Mouse (Mus musculus) limb, embryonic 12.5 days (tissue): ENCODE data around the gene Slamf8. TPM values are rescaled to one million over a fixed set of nuclear protein-coding genes. Genes with fewer than 3 reads are reported as not detected.

ENCODE experiments used
- ATAC-seq: fragments of 200-750 bp; cut with Nextera tagmentation; 2 replicates; pipeline ENCODE4 v1.8.0; 2017; ENCODE audit warnings: low read depth, moderate TSS enrichment; ENCODE audit not compliant: insufficient number of reproducible peaks, insufficient read depth, low FRiP score, low TSS enrichment
- H3K27ac ChIP-seq: fragments of 300-500 bp; sonication (generic); 2 replicates; pipeline ENCODE4 v1.5.1; 2016; ENCODE audit warnings: mild to moderate bottlenecking, moderate library complexity
- H3K27me3 ChIP-seq: fragments of 300-500 bp; sonication (generic); 2 replicates; pipeline ENCODE4 v1.6.1; 2016; ENCODE audit warnings: mild to moderate bottlenecking, moderate library complexity
- H3K36me3 ChIP-seq: fragments of 300-500 bp; sonication (generic); 2 replicates; pipeline ENCODE4 v1.6.1; 2016; ENCODE audit warnings: mild to moderate bottlenecking, moderate library complexity
- H3K4me1 ChIP-seq: fragments of 300-500 bp; sonication (generic); replicated peaks from 2 replicates; pipeline ENCODE4 v1.6.1; 2016
- H3K4me2 ChIP-seq: fragments of 300-500 bp; sonication (generic); 2 replicates; pipeline ENCODE4 v1.6.1; 2016; ENCODE audit warnings: mild to moderate bottlenecking, moderate library complexity
- H3K4me3 ChIP-seq: fragments of 300-500 bp; sonication (generic); replicated peaks from 2 replicates; pipeline ENCODE4 v1.5.1; 2016; ENCODE audit warnings: mild to moderate bottlenecking
- H3K9ac ChIP-seq: fragments of 300-500 bp; sonication (generic); replicated peaks from 2 replicates; pipeline ENCODE4 v1.6.1; 2016; ENCODE audit warnings: mild to moderate bottlenecking, moderate library complexity
- H3K9me3 ChIP-seq: fragments of 300-500 bp; sonication (generic); 2 replicates; pipeline ENCODE4 v1.6.1; 2016; ENCODE audit warnings: mild to moderate bottlenecking, moderate library complexity
- WGBS: fragments of 180-500 bp; shearing (Covaris S2); methylation state at CpG from one replicate; pipeline ENCODE4 v1.1.7; 2016; 5-methylcytosine and 5-hydroxymethylcytosine counted together
- polyA plus RNA-seq: library from polyadenylated mRNA; unstranded; fragments of >200 nt; fragmentation: Nextera tagmentation; extraction: Ambion mirVana; gene quantifications from 2 replicates; pipeline ENCODE4 v1.2.1, GENCODE M21; 2016

Slamf8 gene
- polyA plus RNA-seq, 1 experiment from 2014 or later = not detected

DNA sequence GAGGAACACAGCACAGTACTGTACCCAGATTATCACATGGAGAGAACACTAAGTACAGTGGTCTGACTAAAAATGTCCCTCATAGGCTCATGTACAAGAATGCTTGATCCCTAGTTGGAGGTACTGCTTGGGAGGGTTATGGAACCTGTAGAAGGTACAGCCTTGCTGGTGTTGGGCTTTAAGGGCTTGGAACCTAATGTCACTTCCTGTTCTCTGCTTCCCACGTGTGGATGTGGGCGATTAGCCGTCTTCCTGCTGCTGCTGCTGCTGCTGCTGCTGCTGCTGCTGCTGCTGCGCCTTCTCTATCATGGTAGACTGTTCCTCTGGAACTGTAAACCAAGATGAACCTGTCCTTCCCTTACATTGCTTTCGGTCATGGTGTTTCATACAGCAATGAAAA, 33.2 kb upstream of the Slamf8 start:
- ATAC-seq = no peak
- H3K27ac ChIP-seq = no peak overlapping the region
- whole genome bisulfite sequencing = 51% methylated on average over 5 of the region's 5 CpGs

GRCm38 (mm10) chr1:172619235-172619634, 28.9 kb upstream of the Slamf8 start:
- no peak for ATAC-seq
- H3K4me3 ChIP-seq = no peak overlapping the region

More for the DNA sequence above, 33.2 kb upstream of the Slamf8 start:
- 0 out of 2 replicates have a peak, but pooled peaks cover 4% of the 10 kb centered on the region for H3K4me1 ChIP-seq
- H3K9me3 ChIP-seq = no peaks in the 10 kb centered on the region
- H3K4me3 ChIP-seq = no peak overlapping the region
- H3K36me3 ChIP-seq = no peaks in the 10 kb centered on the region
- H3K4me2 ChIP-seq = no peak overlapping the region
- H3K9ac ChIP-seq = no peak overlapping the region
- H3K27me3 ChIP-seq = no peaks in the 10 kb centered on the region

GRCm38 (mm10) chr1:172618141-172618540, 27.8 kb upstream of the Slamf8 start:
- Histone ChIP-seq H3K27me3 (no peaks in the 10 kb centered on the region; the same call in 1 of the 2 replicates), H3K4me1 (peaks cover 24% of the 10 kb centered on the region), H3K4me3 (no peak overlapping the region), H3K4me2 (peak overlapping the region; percentile 73), H3K27ac (0 out of 2 replicates have a peak overlapping the region, but pooled peaks have one; percentile 26), H3K9me3 (no peaks in the 10 kb centered on the region), H3K36me3 (no peaks in the 10 kb centered on the region), H3K9ac (no peak overlapping the region)
- 6% methylated on average over 4 of the region's 4 CpGs for WGBS
- ATAC-seq = peak; percentile 75

More at GRCm38 (mm10) chr1:172619235-172619634, 28.9 kb upstream of the Slamf8 start:
- peaks cover 29% of the 10 kb centered on the region for H3K4me1 ChIP-seq
- 17% methylated on average over 7 of the region's 7 CpGs for WGBS
- H3K27me3 ChIP-seq = no peaks in the 10 kb centered on the region; the same call in 1 of the 2 replicates
- no peak overlapping the region for H3K27ac ChIP-seq
- H3K36me3 ChIP-seq = no peaks in the 10 kb centered on the region
- no peak overlapping the region for H3K4me2 ChIP-seq
- H3K9ac ChIP-seq = no peak overlapping the region
- no peaks in the 10 kb centered on the region for H3K9me3 ChIP-seq

DNA sequence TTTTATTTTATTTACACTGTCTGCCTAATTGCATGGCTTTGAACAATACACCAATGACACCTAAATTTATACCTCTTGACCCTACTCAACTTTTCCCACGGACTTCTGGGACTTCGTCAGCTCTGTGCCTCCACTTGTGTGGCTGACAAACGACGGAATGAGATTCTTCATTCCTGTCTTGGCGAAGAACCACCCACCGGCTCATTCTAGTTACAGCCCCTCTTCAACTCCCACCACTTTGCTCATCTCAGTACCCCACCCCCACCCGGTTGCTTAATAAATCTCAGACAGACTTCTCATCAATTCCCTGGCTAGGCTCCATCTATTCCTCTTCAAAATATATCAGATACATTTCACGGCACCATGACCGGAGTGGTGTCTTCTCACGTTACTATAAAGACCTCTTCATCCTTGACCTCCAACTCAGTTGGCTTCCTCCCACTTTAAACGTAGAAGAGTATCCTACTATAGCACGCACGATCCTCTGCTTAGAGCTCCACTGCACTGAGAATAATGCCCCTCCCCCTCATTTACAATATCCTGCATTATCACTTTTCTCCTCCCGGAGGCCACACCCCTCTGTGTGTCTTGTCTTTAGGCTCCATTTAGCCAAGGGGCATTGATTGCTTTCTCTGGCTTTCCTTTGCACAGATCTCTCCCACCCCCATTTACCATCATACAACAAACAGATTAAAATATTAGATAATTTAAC, 27.2 kb upstream of the Slamf8 start:
- Histone ChIP-seq H3K4me2 (peak overlapping the region; percentile 73), H3K9me3 (no peaks in the 10 kb centered on the region), H3K27ac (peak overlapping the region; percentile 25; the same call in 1 of the 2 replicates), H3K27me3 (no peaks in the 10 kb centered on the region; the same call in 1 of the 2 replicates), H3K4me1 (peaks cover 24% of the 10 kb centered on the region), H3K36me3 (no peaks in the 10 kb centered on the region), H3K4me3 (peak overlapping the region; percentile 32), H3K9ac (no peak overlapping the region)
- ATAC-seq = no peak
- WGBS = 21% methylated on average over 14 of the region's 14 CpGs

- Histone ChIP-seq H3K9ac (peak overlapping the region; percentile 52), H3K27ac (peak overlapping the region; percentile 23; the same call in 1 of the 2 replicates), H3K36me3 (no peaks in the 10 kb centered on the region), H3K4me1 (peaks cover 24% of the 10 kb centered on the region), H3K27me3 (no peaks in the 10 kb centered on the region; the same call in 1 of the 2 replicates), H3K9me3 (no peaks in the 10 kb centered on the region), H3K4me2 (peak overlapping the region; percentile 73), H3K4me3 (peak overlapping the region; percentile 32)
- peak; percentile 63 for ATAC-seq
- WGBS = 13% methylated on average over 22 of the region's 22 CpGs
Measured at GRCm38 (mm10) chr1:172616537-172617300, 26.4 kb upstream of the Slamf8 start.

GRCm38 (mm10) chr1:172615412-172615811, 25.0 kb upstream of the Slamf8 start:
- whole genome bisulfite sequencing = 65% methylated on average over 4 of the region's 4 CpGs
- no peak overlapping the region for H3K4me2 ChIP-seq
- H3K27ac ChIP-seq = no peak overlapping the region
- ATAC-seq = no peak
- H3K36me3 ChIP-seq = no peaks in the 10 kb centered on the region
- no peaks in the 10 kb centered on the region for H3K9me3 ChIP-seq
- no peak overlapping the region for H3K4me3 ChIP-seq
- H3K27me3 ChIP-seq = no peaks in the 10 kb centered on the region; the same call in 1 of the 2 replicates
- H3K4me1 ChIP-seq = peaks cover 24% of the 10 kb centered on the region
- no peak overlapping the region for H3K9ac ChIP-seq

DNA sequence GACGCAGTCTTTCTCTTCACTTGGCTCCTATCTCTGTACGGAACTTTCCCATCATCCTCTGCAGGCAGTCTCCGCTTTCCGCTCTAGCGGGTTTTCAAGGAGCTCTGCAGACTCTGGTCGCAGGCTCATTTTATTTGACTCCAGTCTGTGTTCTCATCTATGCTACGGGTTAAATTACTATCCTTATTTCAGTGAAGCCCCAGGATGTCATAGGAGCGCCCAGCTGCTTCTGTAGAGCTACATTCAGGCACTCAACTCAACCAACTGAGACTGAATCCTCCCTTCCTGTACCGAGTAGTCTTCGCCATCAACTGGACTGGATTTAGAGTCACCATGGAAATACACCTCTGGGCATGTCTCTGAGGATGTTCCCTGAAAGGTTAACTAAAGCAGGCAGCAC, 24.3 kb upstream of the Slamf8 start:
- ATAC-seq = no peak
- Histone ChIP-seq H3K4me2 (no peak overlapping the region), H3K27me3 (no peaks in the 10 kb centered on the region; the same call in 1 of the 2 replicates), H3K4me3 (no peak overlapping the region), H3K4me1 (peaks cover 24% of the 10 kb centered on the region), H3K36me3 (no peaks in the 10 kb centered on the region), H3K9ac (no peak overlapping the region), H3K9me3 (no peaks in the 10 kb centered on the region), H3K27ac (no peak overlapping the region)
- WGBS = 88% methylated on average over 10 of the region's 10 CpGs

DNA sequence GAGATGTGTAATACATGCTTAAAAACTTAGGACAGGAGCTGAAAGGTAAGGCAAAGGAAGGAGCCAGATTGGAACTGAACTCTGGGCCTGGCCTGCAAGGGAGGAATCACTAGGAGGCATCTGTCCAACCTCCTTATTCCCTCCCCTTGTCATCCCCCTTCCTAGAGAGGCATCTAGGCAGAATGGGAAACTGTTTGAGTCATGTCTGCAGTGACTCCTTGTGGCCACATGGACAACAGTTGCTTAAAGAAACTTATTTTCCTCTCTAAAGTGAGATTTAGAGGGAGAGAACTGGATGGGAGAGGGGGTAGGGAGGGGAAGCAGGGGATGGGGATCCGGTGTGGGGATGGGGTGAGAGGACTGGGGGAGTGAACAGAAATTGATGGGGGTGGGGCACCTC, 22.4 kb upstream of the Slamf8 start:
- Histone ChIP-seq H3K4me3 (no peak overlapping the region), H3K9me3 (no peaks in the 10 kb centered on the region), H3K9ac (no peak overlapping the region), H3K27ac (no peak overlapping the region), H3K4me1 (peaks cover 17% of the 10 kb centered on the region), H3K36me3 (no peaks in the 10 kb centered on the region), H3K27me3 (peaks cover 3% of the 10 kb centered on the region; the same call in 1 of the 2 replicates), H3K4me2 (no peak overlapping the region)
- 43% methylated on average over 1 of the region's 1 CpGs for WGBS
- ATAC-seq = no peak

DNA sequence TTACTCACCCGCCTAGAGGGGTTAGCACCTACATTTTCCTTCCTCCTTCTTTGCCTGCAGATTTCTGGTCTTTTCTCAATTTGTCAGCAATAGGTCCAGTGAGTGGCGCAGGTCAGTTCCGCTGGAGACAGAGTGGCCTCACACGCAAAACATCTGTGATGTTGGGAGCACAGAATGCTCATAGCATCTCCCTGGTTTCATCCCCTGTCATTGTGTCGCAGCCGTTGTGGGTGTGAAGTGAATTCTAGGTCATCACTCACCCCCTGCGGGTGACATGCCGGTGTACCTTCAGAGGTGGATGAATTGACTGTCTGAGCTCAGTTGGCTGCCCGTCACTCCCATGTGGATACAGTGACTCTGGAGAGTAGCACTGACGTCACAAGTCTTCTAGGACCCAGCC, 20.9 kb upstream of the Slamf8 start:
- H3K27me3 ChIP-seq = peaks cover 3% of the 10 kb centered on the region; the same call in 1 of the 2 replicates
- no peak overlapping the region for H3K4me2 ChIP-seq
- 78% methylated on average over 10 of the region's 10 CpGs for WGBS
- 0 out of 2 replicates have a peak, but pooled peaks cover 4% of the 10 kb centered on the region for H3K4me1 ChIP-seq
- no peaks in the 10 kb centered on the region for H3K36me3 ChIP-seq
- no peak overlapping the region for H3K4me3 ChIP-seq
- H3K9me3 ChIP-seq = no peaks in the 10 kb centered on the region
- H3K27ac ChIP-seq = no peak overlapping the region
- ATAC-seq = no peak
- H3K9ac ChIP-seq = no peak overlapping the region

- Histone ChIP-seq H3K27ac (no peak within 1 kb of the TSS), H3K27me3 (no peaks in the 10 kb centered on the region), H3K9ac (no peak within 1 kb of the TSS), H3K36me3 (no peaks in the 10 kb centered on the region), H3K4me1 (no peaks in the 10 kb centered on the region), H3K4me3 (no peak within 1 kb of the TSS), H3K4me2 (no peak within 1 kb of the TSS), H3K9me3 (no peaks in the 10 kb centered on the region)
- no peak for ATAC-seq
- 85% methylated on average over 1 of the region's 1 CpGs for WGBS
Measured at GRCm38 (mm10) chr1:172602326-172602725, 12.0 kb upstream of the Slamf8 start, which contains the start of gene Fcrl6. Gene Fcrl6 (minus strand): TSS chr1:172602551.

DNA sequence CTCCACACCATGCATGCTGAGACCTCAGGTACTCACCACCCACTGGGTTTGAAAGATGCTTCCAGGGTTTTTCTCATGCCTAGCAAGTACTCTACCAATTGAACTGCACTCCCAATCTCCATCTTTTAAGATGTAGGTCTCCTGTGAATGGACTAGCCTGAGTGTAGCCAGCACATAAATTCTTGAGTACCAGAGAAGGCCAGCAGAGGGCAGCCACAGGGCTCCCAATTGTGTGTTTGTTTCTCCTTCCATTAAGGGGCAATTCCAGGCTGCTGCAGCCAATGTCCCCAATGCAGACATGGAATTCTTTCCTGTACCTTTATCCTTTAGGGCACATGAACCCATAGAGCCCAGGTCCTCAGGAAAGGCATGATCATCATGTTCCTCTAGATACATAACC, 4.1 kb upstream of the Slamf8 start:
- Histone ChIP-seq H3K4me1 (no peaks in the 10 kb centered on the region), H3K9me3 (no peaks in the 10 kb centered on the region), H3K4me2 (no peak overlapping the region), H3K4me3 (no peak overlapping the region), H3K36me3 (no peaks in the 10 kb centered on the region), H3K27me3 (0 out of 2 replicates have a peak, but pooled peaks cover 4% of the 10 kb centered on the region), H3K9ac (no peak overlapping the region), H3K27ac (no peak overlapping the region)
- ATAC-seq = no peak
